ENCODE assay signal across 8 mouse cellular contexts in genomic region chr7:28917503-28918426, GRCm38 (mm10). TPM values are rescaled to one million over a fixed set of nuclear protein-coding genes. Genes with fewer than 3 reads are reported as not detected.
A peak's percentile ranks its signal among the peaks of the same experiment; 100 is the strongest.
DNase-seq lines count a peak whose midpoint lies in the region; TF ChIP-seq lines count a peak whose summit lies in the region.

No protein-coding gene starts in this region.

- DNase-seq in left cerebral cortex, postnatal 10 days (ENCODE audit: extremely low spot score in 1 of 2, low spot score in 2 of 2): peak; percentile 48 to 85
- DNase-seq in left cerebral cortex, adult 11 months (ENCODE audit: low spot score): no peak
- DNase-seq in heart, postnatal 36 days: peak; percentile 55 to 69
- peak; percentile 76 to 82 for DNase-seq in layer of hippocampus, adult 8-10 months (ENCODE audit: low spot score in 2 of 2)
- peak; percentile 61 for DNase-seq in lung, postnatal 25 days (ENCODE audit: low spot score)
- no peak for DNase-seq in thymus, postnatal 0 days (ENCODE audit: low spot score)
- no peak for DNase-seq in B cell, adult 2 months

- H3K27ac ChIP-seq in cortical plate, adult 2 months (ENCODE audit: insufficient read depth, low read length): peak overlapping the region; percentile 86

- intact Hi-C loops in left cerebral cortex, postnatal 10 days (cut with DNase I): no loop called here
- intact Hi-C loops in heart, postnatal 36 days (cut with DNase I): no loop called here

- no peak for TF ChIP-seq CTCF in cortical plate, adult 2 months (IDR thresholded peaks at IDR 0.05; ENCODE audit: extremely low read depth, insufficient read depth, low read length)

- H3K4me1 ChIP-seq in cortical plate, adult 2 months (ENCODE audit: control insufficient read depth, insufficient read depth, low read length): peaks cover 39% of the 10 kb centered on the region

- no peak overlapping the region for H3K4me3 ChIP-seq in cortical plate, adult 2 months (ENCODE audit: insufficient read depth, low read length)

- no peak for TF ChIP-seq POLR2A in cortical plate, adult 2 months (IDR thresholded peaks at IDR 0.05; ENCODE audit: extremely low read depth, insufficient read depth, low read length)

RNA-seq across cellular contexts. Expression of gene Capn12, which starts 36.5 kb away (rescaled TPM):
- under 1 TPM; 0.53 to 0.69 TPM for total RNA-seq in left cerebral cortex, postnatal 10 days (2021)
- polyA plus RNA-seq in cortical plate, adult 2 months (2012; rRNA removed): 1.2 and 1.8 TPM in 2 replicates
- total RNA-seq in heart, postnatal 36 days (2021): under 1 TPM; 0.19 to 0.27 TPM
- total RNA-seq in layer of hippocampus, adult 8-10 months (2022): under 1 TPM; 0.25 to 0.61 (median 0.41) TPM
- 0.23 and 0.53 TPM in 2 replicates for polyA plus RNA-seq in thymus, postnatal 0 days (2015; fragmentation: Nextera tagmentation; extraction: Ambion mirVana)

RNA-seq across cellular contexts. Expression of gene Actn4, which starts 44.4 kb away (rescaled TPM):
- 100 to 1,000 TPM; 151 to 160 TPM for total RNA-seq in left cerebral cortex, postnatal 10 days (2021)
- 170 and 178 TPM in 2 replicates for polyA plus RNA-seq in cortical plate, adult 2 months (2012; rRNA removed)
- 10 to 100 TPM; 69.4 to 81.8 TPM for total RNA-seq in heart, postnatal 36 days (2021)
- 100 to 1,000 TPM; 136 to 138 (median 137) TPM for total RNA-seq in layer of hippocampus, adult 8-10 months (2022)
- polyA plus RNA-seq in thymus, postnatal 0 days (2015; fragmentation: Nextera tagmentation; extraction: Ambion mirVana): 133 and 138 TPM in 2 replicates

RNA-seq across cellular contexts. Expression of gene Lgals7, which starts 54.1 kb away (rescaled TPM):
- total RNA-seq in left cerebral cortex, postnatal 10 days (2021): 1 to 10 TPM in 1 of 2 experiments, not detected in 1; 1.6 TPM
- 1.2 and 1.3 TPM in 2 replicates for polyA plus RNA-seq in cortical plate, adult 2 months (2012; rRNA removed)
- 1 to 10 TPM in 1 of 2 experiments, under 1 TPM in 1; 0.73 to 1.4 TPM for total RNA-seq in heart, postnatal 36 days (2021)
- total RNA-seq in layer of hippocampus, adult 8-10 months (2022): not detected
- 0.99 and 1.1 TPM in 2 replicates for polyA plus RNA-seq in thymus, postnatal 0 days (2015; fragmentation: Nextera tagmentation; extraction: Ambion mirVana)

Comparison
In these comparisons a context has a peak if more than half of its experiments do, and no peak if none do; other contexts are left out.
1. DNase-seq: peak in left cerebral cortex, postnatal 10 days (2 of 2), heart, postnatal 36 days (2 of 2), layer of hippocampus, adult 8-10 months (2 of 2) and lung, postnatal 25 days (single experiment); none in left cerebral cortex, adult 11 months (single experiment), thymus, postnatal 0 days (single experiment) and B cell, adult 2 months (0 of 2).